Mouse (Mus musculus) lung, postnatal 0 days (tissue): ENCODE measurements around the gene Man2b2.
A peak's percentile ranks its signal among the peaks of the same experiment; 100 is the strongest.

Source experiments
- CTCF ChIP-seq: IDR thresholded peaks from 2 replicates; pipeline ENCODE4 v1.5.1; 2016; ENCODE audit warnings: antibody characterized with exemption, mild to moderate bottlenecking
- EP300 ChIP-seq: IDR thresholded peaks from 2 replicates; pipeline ENCODE4 v1.6.1; 2016; ENCODE audit warnings: antibody characterized with exemption, mild to moderate bottlenecking, control low read depth

- TF ChIP-seq CTCF (peak; percentile 93), EP300 (no peak)
These were observed 19.0 kb downstream of the Man2b2 start for GRCm38 (mm10) chr5:36811413-36811812.
